Mouse (Mus musculus) ES-Bruce4 (cell line): Measurements from ENCODE around the gene Pck1.

Experiments
- CTCF ChIP-seq: IDR thresholded peaks from one replicate; pipeline ENCODE4 v1.8.1; 2011; ENCODE audit warnings: low read depth, low read length
- EP300 ChIP-seq: IDR thresholded peaks from 2 replicates; pipeline ENCODE4 v1.6.1; 2011; ENCODE audit warnings: low read depth, low read length; ENCODE audit not compliant: insufficient read depth

- TF ChIP-seq CTCF, result no peak
- TF ChIP-seq EP300, result no peak
These were observed 28.7 kb upstream of the Pck1 start for GRCm38 (mm10) chr2:173124022-173124735.
